Mouse (Mus musculus) lung, postnatal 0 days (tissue): ENCODE results near the gene Gm47985. TPM values are rescaled to one million over a fixed set of nuclear protein-coding genes. Genes with fewer than 3 reads are reported as not detected.
"Not testable (repeated sequence)": the region's sequence is repeated elsewhere in the genome, so short reads cannot be mapped to it uniquely, and the experiment has no call there.

Experiments
- ATAC-seq: fragments of 200-750 bp; cut with Nextera tagmentation; 2 replicates; pipeline ENCODE4 v1.8.0; 2017; ENCODE audit warnings: moderate library complexity
- DNase-seq: peaks from one replicate; pipeline ENCODE4 v3.0.0-alpha.2; 2016; ENCODE audit warnings: low spot score
- H3K27ac ChIP-seq: fragments of 300-500 bp; sonication (generic); 2 replicates; pipeline ENCODE4 v1.5.1; 2014; ENCODE audit warnings: antibody characterized with exemption, mild to moderate bottlenecking, low read length, mixed read lengths
- H3K27me3 ChIP-seq: fragments of 300-500 bp; sonication (generic); replicated peaks from 2 replicates; pipeline ENCODE4 v1.6.1; 2014; ENCODE audit warnings: low read length, mixed read lengths; ENCODE audit not compliant: insufficient read depth
- H3K36me3 ChIP-seq: fragments of 300-500 bp; sonication (generic); 2 replicates; pipeline ENCODE4 v1.6.1; 2014; ENCODE audit warnings: low read length, mixed read lengths; ENCODE audit not compliant: insufficient read depth
- H3K4me1 ChIP-seq: fragments of 300-500 bp; sonication (generic); 2 replicates; pipeline ENCODE4 v1.6.1; 2014; ENCODE audit warnings: antibody characterized with exemption, low read depth, low read length, mixed read lengths; ENCODE audit not compliant: insufficient read depth
- H3K4me2 ChIP-seq: fragments of 300-500 bp; sonication (generic); replicated peaks from 2 replicates; pipeline ENCODE4 v1.6.1; 2014; ENCODE audit warnings: low read depth, mild to moderate bottlenecking, low read length, moderate library complexity, mixed read lengths
- H3K4me3 ChIP-seq: fragments of 300-500 bp; sonication (generic); 2 replicates; pipeline ENCODE4 v1.5.1; 2014; ENCODE audit warnings: low read depth, low read length
- H3K9ac ChIP-seq: fragments of 300-500 bp; sonication (generic); replicated peaks from 2 replicates; pipeline ENCODE4 v1.6.1; 2014; ENCODE audit warnings: low read depth, mild to moderate bottlenecking
- H3K9me3 ChIP-seq: fragments of 300-500 bp; sonication (generic); 2 replicates; pipeline ENCODE4 v1.6.1; 2016; ENCODE audit warnings: low read length, mixed read lengths
- CTCF ChIP-seq: IDR thresholded peaks from 2 replicates; pipeline ENCODE4 v1.5.1; 2016; ENCODE audit warnings: antibody characterized with exemption, mild to moderate bottlenecking
- EP300 ChIP-seq: IDR thresholded peaks from 2 replicates; pipeline ENCODE4 v1.6.1; 2016; ENCODE audit warnings: antibody characterized with exemption, mild to moderate bottlenecking, control low read depth
- WGBS: fragments of 180-500 bp; shearing (Covaris S2); extraction: QIAGEN DNeasy Blood & Tissue Kit; methylation state at CpG from one replicate; pipeline ENCODE4 v1.1.7; 2014; 5-methylcytosine and 5-hydroxymethylcytosine counted together
- polyA plus RNA-seq: library from polyadenylated mRNA; unstranded; fragments of >200 nt; fragmentation: Nextera tagmentation; extraction: Ambion mirVana; gene quantifications from 2 replicates; pipeline ENCODE4 v1.2.1, GENCODE M21; 2015

Gene Gm47985
- polyA plus RNA-seq, 1 experiment from 2014 or later: 0.68 TPM

DNA sequence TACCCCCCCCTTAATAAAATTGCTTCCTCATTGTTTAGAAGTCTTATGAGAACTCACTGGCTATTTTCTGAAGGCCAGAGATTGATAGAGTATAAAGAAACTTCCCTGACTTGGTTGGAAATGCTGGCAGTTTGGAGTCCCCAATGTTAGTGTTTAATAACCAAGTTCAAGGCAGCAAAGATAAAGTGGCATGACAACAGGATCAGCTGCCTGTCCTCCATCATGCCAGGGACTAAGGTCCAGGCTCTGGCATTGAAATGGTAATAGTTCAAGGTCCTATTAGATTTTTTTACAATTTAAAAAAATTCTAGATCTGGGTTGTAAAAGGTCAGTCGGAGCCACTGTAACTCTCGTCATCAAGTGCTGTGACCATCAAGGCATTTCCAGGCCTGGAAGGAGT is 31.2 kb upstream of the Gm47985 start:
- Histone ChIP-seq H3K27me3 (no peaks in the 10 kb centered on the region), H3K9ac (no peak overlapping the region), H3K9me3 (no peaks in the 10 kb centered on the region), H3K4me3 (no peak overlapping the region), H3K4me2 (no peak overlapping the region), H3K4me1 (no peaks in the 10 kb centered on the region), H3K27ac (no peak overlapping the region), H3K36me3 (no peaks in the 10 kb centered on the region)
- no peak for DNase-seq
- TF ChIP-seq CTCF (no peak), EP300 (no peak)
- no peak for ATAC-seq
- WGBS: 69% methylated on average over 2 of the region's 2 CpGs

GRCm38 (mm10) chr1:151153056-151153652 is 29.2 kb upstream of the Gm47985 start:
- H3K27ac ChIP-seq: no peak overlapping the region
- ATAC-seq: no peak

DNA sequence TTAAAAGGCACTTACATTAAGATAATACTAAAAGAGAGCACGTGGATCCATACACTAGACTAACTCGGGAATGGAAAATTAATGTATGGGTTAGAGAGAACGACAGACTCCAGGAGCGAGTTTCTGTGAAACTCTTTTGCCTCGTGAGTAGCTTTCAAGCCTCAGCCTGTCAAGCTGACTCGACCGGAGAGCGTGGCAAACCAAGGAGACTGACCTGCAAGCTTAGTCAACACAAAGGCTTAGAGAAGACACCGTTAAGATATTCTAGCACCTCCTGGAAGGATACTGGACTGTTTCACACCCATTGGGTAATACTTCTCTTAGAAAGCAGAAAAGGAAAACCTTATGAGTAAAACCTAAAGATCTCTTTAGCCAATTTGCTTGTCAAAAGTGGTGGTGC is 28.2 kb upstream of the Gm47985 start:
- not testable (repeated sequence) for H3K27me3 ChIP-seq, H3K4me3 ChIP-seq, H3K4me2 ChIP-seq, ATAC-seq, H3K9ac ChIP-seq, H3K9me3 ChIP-seq, H3K27ac ChIP-seq, DNase-seq, H3K36me3 ChIP-seq, H3K4me1 ChIP-seq
- WGBS: 90% methylated on average over 9 of the region's 9 CpGs

More at GRCm38 (mm10) chr1:151153056-151153652, 29.2 kb upstream of the Gm47985 start:
- Histone ChIP-seq H3K27me3 (no peaks in the 10 kb centered on the region), H3K4me1 (no peaks in the 10 kb centered on the region), H3K9me3 (no peaks in the 10 kb centered on the region), H3K4me3 (no peak overlapping the region), H3K4me2 (no peak overlapping the region), H3K9ac (no peak overlapping the region), H3K36me3 (no peaks in the 10 kb centered on the region)
- TF ChIP-seq EP300 (no peak), CTCF (no peak)
- DNase-seq: no peak
- WGBS: 70% methylated on average over 6 of the region's 6 CpGs

GRCm38 (mm10) chr1:151156129-151156528 is 26.2 kb upstream of the Gm47985 start:
- H3K9me3 ChIP-seq: no peaks in the 10 kb centered on the region
- no peaks in the 10 kb centered on the region for H3K36me3 ChIP-seq
- WGBS: 98% methylated on average over 3 of the region's 3 CpGs
- H3K4me2 ChIP-seq: no peak overlapping the region
- H3K4me1 ChIP-seq: no peaks in the 10 kb centered on the region
- no peaks in the 10 kb centered on the region for H3K27me3 ChIP-seq
- ATAC-seq (no peak), DNase-seq (no peak)
- H3K9ac ChIP-seq: no peak overlapping the region
- H3K4me3 ChIP-seq: no peak overlapping the region
- no peak overlapping the region for H3K27ac ChIP-seq
- TF ChIP-seq CTCF (no peak), EP300 (no peak)

- no peak overlapping the region for H3K4me2 ChIP-seq
- H3K4me3 ChIP-seq: no peak overlapping the region
- no peak overlapping the region for H3K27ac ChIP-seq
- no peaks in the 10 kb centered on the region for H3K36me3 ChIP-seq
- no peak for ATAC-seq
- DNase-seq: no peak
- H3K27me3 ChIP-seq: no peaks in the 10 kb centered on the region
- no peak overlapping the region for H3K9ac ChIP-seq
- no peaks in the 10 kb centered on the region for H3K4me1 ChIP-seq
- WGBS: 56% methylated on average over 7 of the region's 7 CpGs
- H3K9me3 ChIP-seq: no peaks in the 10 kb centered on the region
- TF ChIP-seq CTCF: no peak
- no peak for TF ChIP-seq EP300
Measured at GRCm38 (mm10) chr1:151156777-151157632, 25.3 kb upstream of the Gm47985 start.

- Histone ChIP-seq H3K4me1 (no peaks in the 10 kb centered on the region), H3K27me3 (no peaks in the 10 kb centered on the region), H3K9ac (no peak overlapping the region), H3K36me3 (no peaks in the 10 kb centered on the region), H3K27ac (no peak overlapping the region), H3K4me3 (no peak overlapping the region), H3K4me2 (no peak overlapping the region), H3K9me3 (no peaks in the 10 kb centered on the region)
- DNase-seq (no peak), ATAC-seq (no peak)
- TF ChIP-seq EP300: no peak
- no peak for TF ChIP-seq CTCF
- 80% methylated on average over 9 of the region's 9 CpGs for WGBS
Measured at GRCm38 (mm10) chr1:151157963-151158856, 24.1 kb upstream of the Gm47985 start.
